Mouse (Mus musculus) testis, adult 2 months (tissue): Measurements from ENCODE around the gene Txndc5.

Source experiments
- CTCF ChIP-seq: fragments of 200-500 bp; IDR thresholded peaks from 2 replicates; pipeline ENCODE4 v1.5.1; 2012; ENCODE audit warnings: low read depth, mild to moderate bottlenecking, inconsistent platforms, low read length, moderate library complexity; ENCODE audit not compliant: control insufficient read depth, insufficient read depth, insufficient replicate concordance
- POLR2A ChIP-seq: fragments of 200-500 bp; IDR thresholded peaks from 2 replicates; pipeline ENCODE4 v1.6.1; 2012; ENCODE audit warnings: low read depth, mild to moderate bottlenecking, inconsistent platforms, low read length, moderate library complexity; ENCODE audit not compliant: control insufficient read depth

DNA sequence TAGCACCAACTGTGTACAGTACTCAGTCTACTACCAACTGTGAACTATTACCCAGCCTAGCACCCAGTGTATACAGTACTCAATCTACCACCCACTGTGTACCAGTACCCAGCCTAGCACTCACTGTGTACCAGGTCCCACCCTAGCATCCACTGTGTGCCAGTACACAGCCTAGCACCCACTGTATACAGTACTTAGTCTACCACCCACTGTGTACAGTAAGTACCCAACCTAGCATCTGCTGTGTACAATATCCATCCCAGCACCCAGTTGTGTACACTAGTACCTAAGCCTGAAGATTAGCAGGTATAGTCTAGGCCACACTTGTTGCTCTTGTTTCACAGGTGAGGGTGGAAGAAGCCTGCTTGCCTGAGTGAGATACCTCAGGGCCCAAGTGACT, 8.9 kb upstream of the Txndc5 start:
- TF ChIP-seq CTCF: no peak
- TF ChIP-seq POLR2A: no peak
